Mouse (Mus musculus) left cerebral cortex, postnatal 14 days (tissue): ENCODE data around the gene Ucp1. TPM values are rescaled to one million over a fixed set of nuclear protein-coding genes. Genes with fewer than 3 reads are reported as not detected.

ENCODE experiments used
- DNase-seq, 2 experiments: peaks; one replicate each; pipeline ENCODE4 v3.0.0; 2021 to 2022; ENCODE audit warnings: low spot score in 2 of 2, mixed read lengths in 1 of 2
- intact Hi-C: fragments of 180-260 bp; cut with DNase I; formaldehyde crosslinking; loops from one replicate; pipeline ENCODE4 v1.15.1; 2025
- total RNA-seq, 2 experiments: library from RNA; stranded (reverse); gene quantifications; 2 replicates each; pipeline ENCODE4 v1.2.3; 2021

Ucp1 gene
- total RNA-seq, 2 experiments from 2014 or later, result not detected

DNA sequence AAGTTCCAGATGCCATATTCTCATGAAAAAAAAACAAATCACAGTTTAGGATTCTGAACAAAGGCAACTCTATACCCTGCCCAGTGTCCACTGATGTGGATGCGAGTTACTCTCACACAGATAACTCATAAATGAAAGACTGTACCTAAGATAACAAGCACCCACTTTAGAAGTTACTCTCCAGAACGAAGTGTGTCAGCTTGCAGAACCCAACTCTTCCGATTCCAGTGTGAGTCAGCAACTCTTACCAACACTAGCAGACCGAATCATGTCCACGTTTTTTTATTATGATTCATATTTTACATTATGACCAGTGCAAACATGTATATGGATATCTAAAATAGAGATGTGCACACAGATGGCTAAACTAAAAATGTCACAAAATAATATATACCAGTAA, 37.7 kb downstream of the Ucp1 start:
- intact Hi-C loops, result no loop called here

DNA sequence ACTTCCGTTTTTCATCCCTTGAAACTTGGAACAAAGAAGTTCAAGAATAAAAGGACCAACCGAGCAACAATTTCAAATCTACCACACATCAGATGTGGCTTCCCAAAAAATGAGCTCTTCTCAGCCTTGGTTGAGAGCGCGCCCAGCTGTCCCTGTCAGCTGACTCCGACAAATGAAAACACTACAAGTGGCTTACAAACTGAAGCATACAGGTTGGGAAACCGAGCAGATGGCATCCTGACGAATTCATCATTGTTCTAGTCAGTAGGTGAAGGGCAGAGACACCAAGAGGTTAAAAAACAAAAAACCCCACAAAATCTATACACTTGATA, 41.4 kb downstream of the Ucp1 start:
- intact Hi-C loops, result loop anchor here (10.0 kb wide), 1 partner anchor 113 kb away; no protein-coding TSS in a partner anchor
- peak in 1 of 2 experiments; percentile 47 for DNase-seq

More for the DNA sequence above, 37.7 kb downstream of the Ucp1 start:
- no peak for DNase-seq

DNA sequence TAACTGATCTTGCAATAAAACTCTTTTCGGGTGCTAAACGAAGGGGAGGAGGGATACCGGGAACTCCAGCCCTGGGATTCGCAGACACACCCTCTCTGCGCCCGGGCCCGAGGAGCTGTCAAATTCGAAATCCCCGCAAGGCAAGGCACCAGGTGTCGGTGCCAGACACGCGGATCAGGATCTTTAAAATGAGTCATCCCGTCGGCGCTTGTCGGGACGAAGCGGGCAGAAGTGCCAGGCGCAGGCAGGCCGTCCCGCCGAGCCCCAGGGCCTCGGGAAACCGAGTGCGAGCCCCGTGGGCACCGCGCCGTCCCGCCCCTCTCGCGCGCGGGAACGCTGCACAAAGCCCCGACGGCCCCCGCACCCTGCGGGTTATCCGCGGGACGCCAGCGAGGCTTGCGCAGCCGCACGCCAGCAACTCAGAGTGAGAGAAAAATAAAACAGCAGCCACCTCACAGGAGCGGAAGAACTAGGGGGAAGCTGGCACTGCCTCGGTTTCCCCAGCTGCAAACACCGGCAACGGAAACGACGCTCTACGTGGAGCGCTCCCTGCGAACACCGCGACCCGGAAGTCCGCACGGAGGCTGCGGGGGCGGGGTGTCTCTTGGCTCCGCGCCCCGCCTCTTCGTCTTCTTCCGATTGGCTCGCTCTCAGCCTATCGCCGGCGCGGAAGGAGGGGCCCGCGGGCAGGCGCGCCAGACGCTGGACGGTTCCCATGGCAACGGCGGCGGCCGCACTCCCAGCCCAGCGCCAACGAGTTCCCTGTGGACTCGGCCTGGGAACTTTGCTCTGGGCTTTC, 41.9 kb downstream of the Ucp1 start, which contains the start of gene Elmod2:
Gene Elmod2 (minus strand): TSS at position 588 of the 799 bp plus-strand sequence.
- intact Hi-C loops, result loop anchor here (10.0 kb wide), 1 partner anchor 113 kb away; no protein-coding TSS in a partner anchor
- peak; percentile 97 to 99 for DNase-seq

DNA sequence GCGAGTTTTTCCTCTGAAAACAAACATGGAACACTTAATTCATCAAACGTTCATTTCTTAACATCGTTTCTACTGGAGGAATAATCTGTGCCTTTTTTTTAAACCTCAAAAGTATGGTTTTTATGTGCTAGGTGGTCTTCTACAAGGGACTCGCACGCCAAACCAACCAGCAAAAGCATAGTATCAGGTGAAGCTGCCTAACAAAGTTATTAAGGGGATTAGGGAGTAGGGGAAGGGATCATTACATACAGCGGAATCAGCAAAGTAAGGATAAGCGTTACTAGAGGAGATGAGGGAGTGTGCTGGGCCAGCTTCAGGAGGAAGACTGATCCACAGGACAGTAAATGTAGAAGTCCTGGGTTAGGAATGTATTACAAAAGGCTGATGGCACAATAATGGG, 42.7 kb downstream of the Ucp1 start:
- intact Hi-C loops, result loop anchor here (10.0 kb wide), 1 partner anchor 112 kb away; no protein-coding TSS in a partner anchor
- no peak for DNase-seq

DNA sequence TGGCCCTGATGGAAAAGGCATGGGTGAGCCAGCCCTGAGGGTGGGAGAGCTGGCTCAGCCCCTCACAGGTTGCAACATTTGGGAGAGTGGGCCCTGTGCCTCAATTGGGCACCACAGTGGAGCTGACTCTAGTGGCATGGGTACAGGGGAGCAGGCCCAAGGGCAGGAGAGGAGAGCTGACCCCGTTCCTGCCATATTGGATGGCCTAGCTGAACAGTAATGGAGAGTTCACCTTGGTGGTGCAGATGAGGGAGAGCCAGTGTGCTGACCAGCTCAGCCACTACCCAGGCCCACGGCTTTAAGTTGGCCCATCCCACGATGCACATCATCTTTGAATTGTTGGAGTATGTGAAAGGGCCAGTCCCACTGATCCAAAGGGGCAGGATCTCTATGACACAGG, 51.9 kb downstream of the Ucp1 start:
- no peak for DNase-seq
- intact Hi-C loops, result loop anchor here (2.0 kb wide), 1 partner anchor 241 kb away; no protein-coding TSS in a partner anchor

DNA sequence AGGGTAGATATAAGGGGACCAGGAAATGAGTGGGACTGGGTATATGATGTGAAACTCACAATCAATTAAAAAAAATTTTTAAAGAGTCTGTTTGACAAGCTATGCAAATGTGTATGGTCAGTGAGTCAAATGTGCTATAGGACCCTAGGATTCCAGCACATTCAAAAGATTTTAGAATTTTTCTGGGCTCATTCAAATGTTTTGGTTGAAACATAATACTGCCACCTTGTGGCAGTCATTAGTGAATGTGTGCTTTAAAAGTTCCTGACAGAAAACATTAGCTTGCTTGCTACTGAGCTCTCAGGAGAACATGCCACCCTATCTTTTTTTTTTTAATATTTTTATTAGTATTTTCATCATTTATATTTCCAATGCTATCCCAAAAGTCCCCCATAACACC, 52.5 kb downstream of the Ucp1 start:
- peak; percentile 30 to 34 for DNase-seq
- intact Hi-C loops, result loop anchor here (2.0 kb wide), 1 partner anchor 242 kb away; no protein-coding TSS in a partner anchor

Other genes starting within 250 kb of the Ucp1 start
- gene Tbc1d9, start 125.0 kb upstream of the Ucp1 start, total RNA-seq, result 100 to 1,000 TPM; 102 to 107 TPM
- 1 to 10 TPM in 1 of 2 experiments, under 1 TPM in 1; 0.88 to 1.2 TPM for gene Gm10645, start 124.2 kb upstream of the Ucp1 start, total RNA-seq
- 10 to 100 TPM; 10.8 to 11.8 TPM for gene Elmod2, start 42.1 kb downstream of the Ucp1 start, total RNA-seq
- gene Mgat4d, start 58.1 kb downstream of the Ucp1 start, total RNA-seq, result not detected
- 1 to 10 TPM; 7.9 to 9.3 TPM for gene Clgn, start 99.5 kb downstream of the Ucp1 start, total RNA-seq
- gene Scoc, start 168.0 kb downstream of the Ucp1 start, total RNA-seq, result 100 to 1,000 TPM; 250 to 264 TPM
- gene Olfr370, start 245.4 kb downstream of the Ucp1 start, total RNA-seq, result not detected